Mouse (Mus musculus) heart, embryonic 10.5 days (tissue): ENCODE measurements around the gene Opa3. TPM values are rescaled to one million over a fixed set of nuclear protein-coding genes. Genes with fewer than 3 reads are reported as not detected.
A peak's percentile ranks its signal among the peaks of the same experiment; 100 is the strongest.

ENCODE experiments used
- DNase-seq: peaks from one replicate; pipeline ENCODE4 v3.0.0-alpha.2; 2017; ENCODE audit warnings: low spot score
- H3K27ac ChIP-seq: fragments of 300-500 bp; sonication (generic); 2 replicates; pipeline ENCODE4 v1.5.1; 2016; ENCODE audit warnings: mild to moderate bottlenecking
- H3K27me3 ChIP-seq: fragments of 300-500 bp; sonication (generic); 2 replicates; pipeline ENCODE4 v1.6.1; 2016; ENCODE audit warnings: mild to moderate bottlenecking; ENCODE audit not compliant: poor library complexity, insufficient read depth, severe bottlenecking
- H3K36me3 ChIP-seq: fragments of 300-500 bp; sonication (generic); 2 replicates; pipeline ENCODE4 v1.6.1; 2016; ENCODE audit warnings: mild to moderate bottlenecking, moderate library complexity
- H3K4me1 ChIP-seq: fragments of 300-500 bp; sonication (generic); 2 replicates; pipeline ENCODE4 v1.6.1; 2016; ENCODE audit warnings: mild to moderate bottlenecking
- H3K4me3 ChIP-seq: fragments of 300-500 bp; sonication (generic); 2 replicates; pipeline ENCODE4 v1.5.1; 2016; ENCODE audit warnings: mild to moderate bottlenecking, moderate library complexity
- H3K9me3 ChIP-seq: fragments of 300-500 bp; sonication (generic); 2 replicates; pipeline ENCODE4 v1.6.1; 2016; ENCODE audit warnings: mild to moderate bottlenecking, moderate library complexity
- WGBS: fragments of 180-500 bp; shearing (Covaris S2); methylation state at CpG from one replicate; pipeline ENCODE4 v1.1.7; 2016; 5-methylcytosine and 5-hydroxymethylcytosine counted together
- polyA plus RNA-seq: library from polyadenylated mRNA; unstranded; fragments of >200 nt; fragmentation: Nextera tagmentation; extraction: Ambion mirVana; gene quantifications from 2 replicates; pipeline ENCODE4 v1.2.1, GENCODE M21; 2016

Opa3 gene
- polyA plus RNA-seq, 1 experiment from 2014 or later: 47.9 TPM

GRCm38 (mm10) chr7:19265147-19265546 lies 37.0 kb downstream of the Opa3 start:
- peaks cover 57% of the 10 kb centered on the region for H3K4me1 ChIP-seq
- H3K27me3 ChIP-seq: no peaks in the 10 kb centered on the region
- WGBS: 27% methylated on average over 7 of the region's 7 CpGs
- H3K4me3 ChIP-seq: peak overlapping the region; percentile 19
- peaks cover 73% of the 10 kb centered on the region for H3K36me3 ChIP-seq
- H3K27ac ChIP-seq: peak overlapping the region; percentile 56
- DNase-seq: peak; percentile 76
- no peaks in the 10 kb centered on the region for H3K9me3 ChIP-seq

GRCm38 (mm10) chr7:19265928-19266822 lies 38.0 kb downstream of the Opa3 start:
- Histone ChIP-seq H3K27me3 (no peaks in the 10 kb centered on the region), H3K36me3 (peaks cover 63% of the 10 kb centered on the region), H3K9me3 (no peaks in the 10 kb centered on the region), H3K27ac (peak overlapping the region; percentile 56; the same call in 1 of the 2 replicates), H3K4me3 (0 out of 2 replicates have a peak overlapping the region, but pooled peaks have one; percentile 27), H3K4me1 (peaks cover 57% of the 10 kb centered on the region)
- 72% methylated on average over 10 of the region's 10 CpGs for WGBS
- DNase-seq: no peak

GRCm38 (mm10) chr7:19267051-19267450 lies 38.9 kb downstream of the Opa3 start:
- no peaks in the 10 kb centered on the region for H3K9me3 ChIP-seq
- peaks cover 57% of the 10 kb centered on the region for H3K4me1 ChIP-seq
- no peak for DNase-seq
- peak overlapping the region; percentile 27; the same call in 1 of the 2 replicates for H3K4me3 ChIP-seq
- no peaks in the 10 kb centered on the region for H3K27me3 ChIP-seq
- H3K27ac ChIP-seq: peak overlapping the region; percentile 56; the same call in 1 of the 2 replicates
- WGBS: 58% methylated on average over 10 of the region's 10 CpGs
- H3K36me3 ChIP-seq: peaks cover 54% of the 10 kb centered on the region

- DNase-seq: no peak
- H3K27ac ChIP-seq: peak overlapping the region; percentile 98
- H3K9me3 ChIP-seq: no peaks in the 10 kb centered on the region
- peaks cover 57% of the 10 kb centered on the region for H3K4me1 ChIP-seq
- no peaks in the 10 kb centered on the region for H3K27me3 ChIP-seq
- peak overlapping the region; percentile 89 for H3K4me3 ChIP-seq
- peaks cover 33% of the 10 kb centered on the region for H3K36me3 ChIP-seq
- WGBS: 38% methylated on average over 10 of the region's 10 CpGs
Measured at GRCm38 (mm10) chr7:19268993-19269681, 41.0 kb downstream of the Opa3 start.

GRCm38 (mm10) chr7:19269721-19270441 lies 41.7 kb downstream of the Opa3 start:
- Histone ChIP-seq H3K4me1 (peaks cover 50% of the 10 kb centered on the region), H3K4me3 (peak overlapping the region; percentile 89), H3K9me3 (no peaks in the 10 kb centered on the region), H3K36me3 (peaks cover 26% of the 10 kb centered on the region), H3K27me3 (no peaks in the 10 kb centered on the region), H3K27ac (peak overlapping the region; percentile 98)
- WGBS: under 1% methylated on average over 19 of the region's 19 CpGs
- DNase-seq: peak; percentile 93

GRCm38 (mm10) chr7:19270509-19271237 lies 42.5 kb downstream of the Opa3 start:
- 0% methylated on average over 21 of the region's 21 CpGs for WGBS
- Histone ChIP-seq H3K4me1 (peaks cover 42% of the 10 kb centered on the region), H3K4me3 (peak overlapping the region; percentile 89), H3K36me3 (peaks cover 20% of the 10 kb centered on the region), H3K27ac (peak overlapping the region; percentile 98), H3K9me3 (no peaks in the 10 kb centered on the region), H3K27me3 (no peaks in the 10 kb centered on the region)
- peak; percentile 90 for DNase-seq

GRCm38 (mm10) chr7:19271238-19272172 lies 43.4 kb downstream of the Opa3 start, which contains the start of gene Vasp:
Gene Vasp, minus strand, starts transcription at chr7:19271817.
- under 1% methylated on average over 61 of the region's 62 CpGs for WGBS
- Histone ChIP-seq H3K27me3 (no peaks in the 10 kb centered on the region), H3K36me3 (peaks cover 11% of the 10 kb centered on the region), H3K4me1 (peaks cover 34% of the 10 kb centered on the region), H3K4me3 (peak within 1 kb of the TSS; percentile 89), H3K27ac (peak within 1 kb of the TSS; percentile 98), H3K9me3 (no peaks in the 10 kb centered on the region)
- peak; percentile 94 for DNase-seq

GRCm38 (mm10) chr7:19272173-19272764 lies 44.1 kb downstream of the Opa3 start:
- WGBS: under 1% methylated on average over 34 of the region's 36 CpGs
- H3K36me3 ChIP-seq: peaks cover 11% of the 10 kb centered on the region
- H3K4me1 ChIP-seq: peaks cover 26% of the 10 kb centered on the region
- peak overlapping the region; percentile 98 for H3K27ac ChIP-seq
- no peaks in the 10 kb centered on the region for H3K9me3 ChIP-seq
- peaks cover 5% of the 10 kb centered on the region; the same call in 1 of the 2 replicates for H3K27me3 ChIP-seq
- H3K4me3 ChIP-seq: peak overlapping the region; percentile 89
- DNase-seq: peak; percentile 95

- no peaks in the 10 kb centered on the region for H3K9me3 ChIP-seq
- WGBS: 46% methylated on average over 4 of the region's 4 CpGs
- no peak for DNase-seq
Measured at GRCm38 (mm10) chr7:19276253-19276652, 48.1 kb downstream of the Opa3 start.

GRCm38 (mm10) chr7:19279052-19279451 lies 50.9 kb downstream of the Opa3 start:
- no peak for DNase-seq
- no peaks in the 10 kb centered on the region for H3K36me3 ChIP-seq
- H3K9me3 ChIP-seq: no peaks in the 10 kb centered on the region
- peak overlapping the region; percentile 57 for H3K4me3 ChIP-seq
- peaks cover 18% of the 10 kb centered on the region for H3K4me1 ChIP-seq
- WGBS: 3% methylated on average over 34 of the region's 34 CpGs
- 0 out of 2 replicates have a peak overlapping the region, but pooled peaks have one; percentile 23 for H3K27ac ChIP-seq
- peaks cover 67% of the 10 kb centered on the region for H3K27me3 ChIP-seq

More at GRCm38 (mm10) chr7:19276253-19276652, 48.1 kb downstream of the Opa3 start:
- no peak overlapping the region for H3K4me3 ChIP-seq
- peaks cover 44% of the 10 kb centered on the region for H3K27me3 ChIP-seq
- no peaks in the 10 kb centered on the region for H3K36me3 ChIP-seq
- peaks cover 10% of the 10 kb centered on the region for H3K4me1 ChIP-seq
- no peak overlapping the region for H3K27ac ChIP-seq
